Mouse (Mus musculus): ENCODE measurements at regions not wholly inside any gene's neighbourhood (a gene's known extent, or its start where the extent isn't known, plus 50 kb on each side); places are given as distances from the start of the nearest gene placed in this dataset.
A peak's percentile ranks its signal among the peaks of the same experiment; 100 is the strongest.

GRCm38 (mm10) chr15:24596242-24596641, 817.3 kb downstream of the Basp1 start:
- TF ChIP-seq CTCF (IDR thresholded peaks at IDR 0.05) (peak; percentile 69), EP300 (IDR thresholded peaks at IDR 0.05) (no peak)
